Mouse (Mus musculus) heart, adult 2 months (tissue): ENCODE results near the gene Rbm24.

Source experiments
- CTCF ChIP-seq: fragments of 200-600 bp; IDR thresholded peaks from 2 replicates; pipeline ENCODE4 v1.8.1; 2022; ENCODE audit warnings: antibody characterized with exemption, mild to moderate bottlenecking, moderate library complexity
- POLR2A ChIP-seq: fragments of 200-500 bp; IDR thresholded peaks from 2 replicates; pipeline ENCODE4 v1.6.1; 2011; ENCODE audit warnings: mild to moderate bottlenecking, low read depth, low read length, control low read depth; ENCODE audit not compliant: insufficient read depth

- TF ChIP-seq CTCF (no peak), POLR2A (no peak)
Measured at GRCm38 (mm10) chr13:46419648-46420047, 1.4 kb downstream of the Rbm24 start.
